Mouse (Mus musculus) v-Abl transformed pro-B cells (cell line): ENCODE measurements around the gene Mrps35.

Source experiments
- in situ Hi-C, 2 experiments: fragments of 400-800 bp; cut with MboI; formaldehyde crosslinking; loops; one replicate each; pipeline ENCODE4 v1.15.1; 2025; ENCODE audit not compliant: unreplicated experiment in 2 of 2

Gene Mrps35

GRCm38 (mm10) chr6:147023568-147023967, 19.0 kb upstream of the Mrps35 start:
- in situ Hi-C loops, result loop anchor here (25.0 kb wide), 2 partner anchors 789 to 1889 kb away; no protein-coding TSS in a partner anchor

DNA sequence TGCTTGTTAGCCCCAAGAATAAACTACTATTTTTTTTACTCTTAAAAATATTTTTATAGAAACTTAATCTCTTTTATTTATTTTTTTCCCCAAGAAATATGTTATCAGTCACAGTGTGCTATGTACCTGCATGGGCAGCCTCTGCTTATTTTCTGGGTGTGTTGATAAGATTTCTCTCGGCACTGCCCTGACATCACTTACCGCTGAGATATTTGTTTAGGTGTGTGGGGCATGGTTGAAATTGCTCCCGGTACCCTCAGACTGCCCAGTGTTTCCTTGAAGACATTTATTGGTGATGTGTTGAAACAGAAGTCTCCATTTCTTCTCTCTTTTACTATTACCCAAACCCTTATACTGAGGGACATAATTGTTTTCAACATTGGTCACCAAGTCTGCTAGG, 17.8 kb upstream of the Mrps35 start:
- in situ Hi-C loops, result loop anchor here (25.0 kb wide), 2 partner anchors 788 to 1888 kb away; no protein-coding TSS in a partner anchor

GRCm38 (mm10) chr6:147028396-147028795, 14.2 kb upstream of the Mrps35 start:
- in situ Hi-C loops, result no loop called here

DNA sequence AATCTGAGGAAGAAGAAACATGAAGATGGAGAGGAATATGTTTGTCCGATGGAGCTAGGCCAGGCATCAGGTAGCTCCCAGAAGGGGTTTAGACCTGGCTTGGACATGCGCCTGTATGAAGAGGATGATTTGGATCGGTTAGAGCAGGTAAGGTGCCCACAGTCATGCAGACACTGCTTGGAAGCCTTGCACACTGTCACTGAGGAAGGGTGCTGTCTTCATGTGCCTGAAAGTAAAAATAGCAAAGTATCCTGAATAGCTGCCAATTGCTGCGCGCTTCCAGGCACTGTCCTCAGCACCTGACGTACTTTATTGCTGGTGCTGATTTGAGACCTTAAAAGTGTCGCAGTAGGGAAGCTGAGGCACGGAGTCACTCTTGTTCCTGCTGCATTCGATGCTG, 13.0 kb upstream of the Mrps35 start:
- in situ Hi-C loops, result no loop called here

- in situ Hi-C loops, result no loop called here
These were observed 12.3 kb upstream of the Mrps35 start for GRCm38 (mm10) chr6:147030096-147030885.

DNA sequence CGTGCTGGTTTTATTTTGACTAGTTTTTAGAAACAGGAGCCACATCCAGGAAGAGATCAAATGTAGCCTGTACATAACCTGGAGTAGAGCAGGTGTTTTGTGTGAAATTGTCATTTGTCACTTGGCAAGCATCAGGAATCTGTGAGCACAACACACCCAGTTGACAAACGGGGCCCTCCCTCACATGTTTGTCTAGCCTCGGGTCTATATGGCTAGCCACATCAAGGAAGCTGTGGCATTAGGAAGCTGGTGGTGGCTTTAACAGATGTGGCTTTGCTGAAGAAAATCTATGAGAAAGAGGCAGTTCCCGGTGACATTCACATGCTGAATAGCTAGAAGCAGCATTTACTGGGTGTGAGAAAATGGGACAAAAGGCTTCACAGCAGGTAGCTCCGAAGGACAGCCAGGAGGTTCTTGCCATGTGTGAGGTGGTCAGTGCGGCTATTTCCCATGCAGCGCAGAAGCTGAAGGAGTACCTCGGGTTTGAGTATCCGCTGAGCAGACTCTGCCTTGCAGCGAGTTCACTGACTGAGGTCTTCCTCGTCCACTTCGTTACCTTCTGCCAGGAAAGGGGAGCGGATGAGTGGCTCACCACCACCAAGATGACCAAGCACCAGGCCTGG, 10.2 kb upstream of the Mrps35 start, which contains the start of gene Rep15:
Gene Rep15 (plus strand): TSS at position 282 of the 623 bp plus-strand sequence.
- in situ Hi-C loops, result no loop called here

DNA sequence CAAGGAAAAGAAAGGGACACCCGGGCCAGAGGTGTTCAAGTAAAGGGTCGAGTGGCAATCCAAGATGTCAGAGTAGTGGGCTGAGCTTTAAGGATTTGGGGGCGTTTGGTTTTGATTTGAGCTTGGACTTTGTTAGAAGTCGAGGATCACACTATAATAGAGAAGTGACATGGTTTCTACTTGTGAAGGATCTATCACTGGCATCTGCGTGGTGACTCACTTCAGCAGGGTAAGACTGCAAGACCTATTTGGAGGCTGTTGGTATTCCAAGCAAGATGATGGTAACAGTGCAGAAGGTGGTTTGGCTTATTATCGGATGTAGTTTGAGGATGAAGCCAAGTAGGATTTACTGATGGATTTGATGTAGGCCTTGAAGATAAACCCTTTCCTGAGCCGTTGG, 1.1 kb downstream of the Mrps35 start:
- in situ Hi-C loops, result no loop called here

DNA sequence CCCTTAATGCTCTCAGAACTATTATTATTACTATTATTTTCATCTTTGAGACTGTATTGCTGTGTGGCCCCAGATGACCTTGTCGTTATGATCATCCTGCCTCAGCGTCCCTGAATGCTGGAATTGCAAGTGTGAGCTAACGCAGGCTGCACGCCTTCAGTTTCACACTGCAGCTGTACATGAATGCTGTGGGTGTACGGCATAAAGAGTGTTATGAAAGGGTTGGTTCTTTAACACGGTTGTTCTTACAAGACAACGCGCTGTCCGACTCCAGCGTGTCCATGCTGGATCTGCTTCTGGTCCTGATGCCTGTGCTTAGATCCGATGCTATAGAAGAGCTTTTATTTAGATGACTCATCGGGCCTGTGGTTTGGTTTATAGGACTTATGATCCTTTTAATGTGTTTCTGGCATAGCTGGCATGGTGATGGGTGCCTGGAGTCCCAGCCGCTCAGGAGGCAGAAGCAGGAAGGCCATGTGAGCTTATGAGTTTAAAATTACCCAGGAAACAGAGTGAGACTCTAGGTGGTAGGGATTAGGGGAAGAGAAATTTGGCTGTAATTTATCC, 6.8 kb downstream of the Mrps35 start:
- in situ Hi-C loops, result loop anchor here (5.0 kb wide), 1 partner anchor 38 kb away; the partner anchor contains the start of gene Mansc4 (in 2 of the 2)

DNA sequence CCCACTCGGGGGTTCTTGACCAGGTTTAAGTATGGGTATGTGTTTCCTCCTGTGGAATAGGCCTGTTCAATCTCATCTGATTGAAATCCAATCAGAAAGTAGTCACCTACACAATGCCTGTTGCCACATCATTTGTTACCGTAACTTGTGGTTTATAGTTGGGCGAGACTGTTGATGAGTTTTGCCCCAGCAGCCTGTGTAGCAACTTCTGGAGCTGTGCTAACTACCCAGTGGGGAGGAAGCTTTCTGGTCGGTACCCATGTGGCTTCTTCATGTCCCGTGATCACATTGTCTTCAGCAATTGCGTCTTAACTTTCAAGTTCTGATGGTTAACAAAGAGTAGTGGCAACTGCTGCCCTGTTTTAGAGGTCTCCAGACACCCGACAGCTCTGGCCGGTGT, 9.1 kb downstream of the Mrps35 start:
- in situ Hi-C loops, result no loop called here

DNA sequence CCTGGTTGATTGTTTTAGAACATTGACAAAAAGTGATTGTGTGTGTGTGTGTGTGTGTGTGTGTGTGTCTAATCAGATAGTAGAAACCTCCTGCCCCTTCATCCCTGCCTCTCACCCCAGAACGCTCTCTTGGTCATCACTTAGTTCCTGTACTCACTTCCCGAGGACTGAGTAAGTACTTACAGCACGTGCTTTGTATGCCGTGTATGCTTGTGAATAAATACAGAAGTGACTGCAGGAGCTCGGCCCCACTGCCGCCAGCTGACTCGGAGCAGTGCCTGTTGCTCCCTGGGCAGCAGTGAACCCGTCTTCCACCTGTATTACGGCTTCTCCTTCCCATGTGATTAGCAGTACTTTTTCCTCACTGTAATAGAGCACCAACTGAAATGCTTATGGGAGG, 9.9 kb downstream of the Mrps35 start:
- in situ Hi-C loops, result no loop called here

GRCm38 (mm10) chr6:147053785-147054646, 11.5 kb downstream of the Mrps35 start:
- in situ Hi-C loops, result no loop called here

- in situ Hi-C loops, result no loop called here
These were observed 12.9 kb downstream of the Mrps35 start for GRCm38 (mm10) chr6:147055374-147055977.

- in situ Hi-C loops, result no loop called here
These were observed 16.8 kb downstream of the Mrps35 start for GRCm38 (mm10) chr6:147059326-147059725.

GRCm38 (mm10) chr6:147061630-147062029, 19.1 kb downstream of the Mrps35 start:
- in situ Hi-C loops, result no loop called here

GRCm38 (mm10) chr6:147062034-147062433, 19.5 kb downstream of the Mrps35 start:
- in situ Hi-C loops, result no loop called here

DNA sequence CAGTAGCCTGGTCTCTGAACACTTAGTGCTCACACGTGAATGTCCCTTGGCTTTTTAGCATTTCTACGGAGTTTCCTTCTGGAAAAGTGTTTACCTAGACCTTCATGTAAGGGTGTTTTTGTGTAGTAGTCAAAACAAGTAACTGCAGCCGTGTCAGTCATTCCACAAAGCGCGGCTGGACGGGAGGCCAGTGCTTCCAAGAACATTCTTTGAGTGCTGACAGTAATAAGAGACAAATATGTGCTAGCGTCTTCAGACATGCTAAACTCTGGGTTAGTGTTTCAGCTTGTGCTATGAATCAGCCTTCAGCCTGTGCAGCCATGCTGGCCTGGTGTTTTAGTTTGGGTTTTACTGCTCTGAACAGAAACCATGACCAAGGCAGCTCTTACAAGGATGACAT, 20.1 kb downstream of the Mrps35 start:
- in situ Hi-C loops, result no loop called here

DNA sequence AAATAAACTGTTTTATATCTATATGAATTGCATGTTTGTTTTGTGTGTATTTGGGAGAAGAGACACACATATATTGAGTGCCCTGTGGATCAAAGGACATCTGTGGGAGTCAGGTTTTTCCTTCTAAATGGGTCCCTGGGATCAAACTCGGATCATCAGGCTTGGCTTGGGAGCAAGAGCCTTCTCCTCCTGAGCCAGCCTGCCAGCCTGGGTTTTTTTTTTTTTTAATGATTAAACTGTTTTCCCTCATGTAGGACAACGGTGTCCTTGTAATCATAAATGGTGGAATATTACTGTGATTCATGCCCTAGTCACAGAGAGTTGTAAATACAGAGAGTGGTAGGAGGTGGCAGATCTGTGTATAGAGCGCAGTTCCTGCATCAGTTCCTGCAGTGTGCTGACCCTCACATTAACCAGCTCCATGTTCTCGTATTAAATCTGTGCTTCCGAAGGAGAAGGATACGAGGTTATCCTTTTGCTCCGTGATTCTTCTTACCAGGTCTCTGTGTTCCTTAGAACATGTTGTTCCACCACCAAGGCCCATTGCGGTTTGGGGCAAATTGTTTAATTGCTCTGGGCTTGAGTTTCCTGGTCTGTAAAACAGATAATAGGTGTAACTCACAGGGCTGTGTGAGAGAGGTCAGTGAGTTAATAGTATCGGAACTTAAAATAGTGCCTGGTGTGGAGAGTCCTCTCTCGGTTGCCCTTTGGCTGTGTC, 21.8 kb downstream of the Mrps35 start:
- in situ Hi-C loops, result no loop called here

GRCm38 (mm10) chr6:147064944-147065261, 22.3 kb downstream of the Mrps35 start:
- in situ Hi-C loops, result no loop called here

DNA sequence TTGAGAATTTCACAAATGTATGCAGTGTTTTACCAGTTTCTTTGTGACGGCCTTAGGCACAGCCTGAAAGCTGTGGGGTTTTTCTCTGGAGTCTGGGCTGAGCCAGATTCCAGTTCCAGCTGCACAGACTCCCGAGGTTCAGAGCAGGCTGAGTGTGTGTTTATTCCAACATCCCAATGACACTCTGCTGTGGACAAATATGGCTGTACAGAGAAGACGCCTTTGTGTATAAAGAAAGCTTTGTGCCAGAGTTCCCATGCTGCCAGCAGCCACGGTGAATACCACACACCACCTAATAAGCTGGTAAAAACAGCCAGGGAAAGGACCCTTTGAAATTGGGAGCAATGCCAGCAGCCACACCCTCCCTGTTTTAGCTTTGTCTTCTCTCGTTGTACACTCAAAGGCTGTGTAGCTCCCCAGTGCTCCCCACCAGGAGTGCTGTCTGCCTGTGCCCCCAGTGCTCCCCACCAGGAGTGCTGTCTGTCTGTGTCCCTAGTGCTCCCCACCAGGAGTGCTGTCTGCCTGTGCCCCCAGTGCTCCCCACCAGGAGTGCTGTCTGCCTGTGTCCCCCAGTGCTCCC, 33.3 kb downstream of the Mrps35 start:
- in situ Hi-C loops, result loop anchor here (25.0 kb wide), 6 partner anchors 414 to 2011 kb away; partner anchors contain the start of genes Bhlhe41 (in 1 of the 2) and Lrmp (in 1 of the 2)
